Comparison of ENCODE assay signal across 8 mouse cellular contexts in the genomic region with DNA sequence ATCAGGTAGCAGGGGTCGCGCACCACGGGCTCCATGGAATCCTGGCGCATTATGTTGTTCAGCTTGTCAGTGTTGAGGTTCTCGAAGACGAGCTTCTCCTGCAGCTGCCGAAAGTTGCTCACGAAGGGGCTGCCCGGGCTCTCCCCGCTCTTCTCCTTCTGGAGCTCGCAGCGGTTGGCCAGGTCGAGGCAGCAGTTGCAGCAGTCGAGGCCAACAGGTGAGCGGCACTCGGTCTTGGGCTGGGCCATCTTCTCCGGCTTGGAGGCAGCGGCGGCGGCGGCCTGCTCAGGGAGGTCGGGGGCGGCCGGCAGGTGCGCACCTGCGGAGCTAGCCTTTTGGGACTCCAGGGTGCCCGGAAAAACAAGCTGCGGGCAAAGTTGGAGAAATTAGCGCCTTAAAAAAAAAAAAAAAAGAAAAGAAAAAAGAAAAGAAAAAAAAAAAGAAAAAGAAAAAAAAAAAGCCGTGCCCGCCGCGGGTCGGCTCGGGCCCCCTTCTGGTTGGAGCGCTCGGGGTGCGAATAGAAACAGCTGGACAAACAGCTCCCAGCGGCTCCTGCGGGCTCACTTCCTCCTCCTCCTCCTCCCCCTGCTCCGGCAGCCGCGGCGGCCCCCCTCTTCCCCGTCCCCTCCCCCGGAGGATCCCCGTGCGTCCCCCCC. TPM values are rescaled to one million over a fixed set of nuclear protein-coding genes. Genes with fewer than 3 reads are reported as not detected.
DNase-seq lines count a peak whose midpoint lies in the region; ATAC-seq and TF ChIP-seq lines count a peak whose summit lies in the region.

No protein-coding gene starts in this region.

- no peaks in the 10 kb centered on the region for H3K36me3 ChIP-seq in limb, embryonic 14.5 days (ENCODE audit: control insufficient read depth, insufficient read depth, low read length)
- H3K36me3 ChIP-seq in midbrain, embryonic 16.5 days (ENCODE audit: control insufficient read depth, insufficient read depth, low read length): no peaks in the 10 kb centered on the region

- 0 out of 2 replicates have a peak overlapping the region, but pooled peaks have one; percentile 34 for H3K9ac ChIP-seq in limb, embryonic 14.5 days (ENCODE audit: low read depth, low read length, severe bottlenecking)
- no peak overlapping the region for H3K9ac ChIP-seq in midbrain, embryonic 16.5 days (ENCODE audit: low read depth, low read length)

- intact Hi-C loops in heart, postnatal 14 days (cut with DNase I): loop anchor here (1.0 kb wide), 1 partner anchor 55 kb away; no protein-coding TSS in a partner anchor

- H3K27ac ChIP-seq in limb, embryonic 14.5 days (replicated peaks; ENCODE audit: low read depth, low read length): no peak overlapping the region
- no peak overlapping the region for H3K27ac ChIP-seq in midbrain, embryonic 16.5 days (ENCODE audit: low read length)

- H3K4me3 ChIP-seq in limb, embryonic 14.5 days (replicated peaks; ENCODE audit: low read length): peak overlapping the region; percentile 48
- peak overlapping the region; percentile 55 for H3K4me3 ChIP-seq in midbrain, embryonic 16.5 days (ENCODE audit: low read depth, low read length)

- H3K27me3 ChIP-seq in limb, embryonic 14.5 days (ENCODE audit: control insufficient read depth, insufficient read depth, low read length): peaks cover 32% of the 10 kb centered on the region
- H3K27me3 ChIP-seq in midbrain, embryonic 16.5 days (ENCODE audit: control insufficient read depth, insufficient read depth, low read depth, low read length): peaks cover 29% of the 10 kb centered on the region

- H3K4me2 ChIP-seq in limb, embryonic 14.5 days (replicated peaks; ENCODE audit: low read depth, low read length, severe bottlenecking): peak overlapping the region; percentile 70
- H3K4me2 ChIP-seq in midbrain, embryonic 16.5 days (ENCODE audit: low read length): peak overlapping the region; percentile 75

- H3K9me3 ChIP-seq in limb, embryonic 14.5 days (ENCODE audit: control insufficient read depth, low read length): no peaks in the 10 kb centered on the region
- H3K9me3 ChIP-seq in midbrain, embryonic 16.5 days (replicated peaks; ENCODE audit: control insufficient read depth, low read length, poor library complexity, severe bottlenecking): no peaks in the 10 kb centered on the region

- DNase-seq in gastrocnemius, postnatal 10 days: peak; percentile 6
- DNase-seq in gastrocnemius, postnatal 25 days: no peak
- peak; percentile 7 for DNase-seq in adrenal gland, postnatal 25 days
- peak; percentile 8 to 19 for DNase-seq in heart, postnatal 14 days
- DNase-seq in limb, embryonic 14.5 days (ENCODE audit: low spot score): peak; percentile 5
- peak; percentile 30 for DNase-seq in thymus, postnatal 4 days
- DNase-seq in urinary bladder, postnatal 25 days (ENCODE audit: low spot score): no peak

- 24% methylated on average over 29 of the region's 48 CpGs for WGBS in limb, embryonic 14.5 days
- 20% methylated on average over 29 of the region's 48 CpGs for WGBS in midbrain, embryonic 16.5 days

- no peaks in the 10 kb centered on the region for H3K4me1 ChIP-seq in limb, embryonic 14.5 days (ENCODE audit: control insufficient read depth, insufficient read depth, low read length)
- 0 out of 2 replicates have a peak, but pooled peaks cover 6% of the 10 kb centered on the region for H3K4me1 ChIP-seq in midbrain, embryonic 16.5 days (ENCODE audit: control insufficient read depth, insufficient read depth, low read length)

- no peak for ATAC-seq in limb, embryonic 14.5 days (ENCODE audit: low FRiP score, low read depth)
- no peak for ATAC-seq in midbrain, embryonic 16.5 days

- TF ChIP-seq POLR2A in limb, embryonic 14.5 days (IDR thresholded peaks at IDR 0.05; ENCODE audit: borderline replicate concordance, extremely low read depth, insufficient read depth, insufficient read length): no peak

RNA-seq across cellular contexts. Expression of a gene that starts 2.1 kb away (rescaled TPM):
- 100 to 1,000 TPM; 105 to 153 TPM for total RNA-seq in gastrocnemius, postnatal 10 days (2021)
- total RNA-seq in gastrocnemius, postnatal 25 days (2021): 100 to 1,000 TPM; 165 to 246 TPM
- total RNA-seq in adrenal gland, postnatal 25 days (2021): 106 and 116 TPM in 2 replicates
- 100 to 1,000 TPM; 256 to 263 TPM for total RNA-seq in heart, postnatal 14 days (2021)
- polyA plus RNA-seq in limb, embryonic 14.5 days (2012; rRNA removed): 52.9 and 57.5 TPM in 2 replicates
- 96.0 and 104 TPM in 2 replicates for polyA plus RNA-seq in limb, embryonic 14.5 days (2014; fragmentation: Nextera tagmentation; extraction: Ambion mirVana)
- 127 and 133 TPM in 2 replicates for polyA plus RNA-seq in midbrain, embryonic 16.5 days (2015; fragmentation: Nextera tagmentation; extraction: Ambion mirVana)

Comparison
In these comparisons a context has a peak if more than half of its experiments do, and no peak if none do; other contexts are left out.
1. DNase-seq: peak in gastrocnemius, postnatal 10 days (single experiment), adrenal gland, postnatal 25 days (single experiment), heart, postnatal 14 days (2 of 2), limb, embryonic 14.5 days (single experiment) and thymus, postnatal 4 days (single experiment); none in gastrocnemius, postnatal 25 days (single experiment) and urinary bladder, postnatal 25 days (single experiment).